Mouse (Mus musculus) MEL (cell line): ENCODE measurements around the gene Focad. TPM values are rescaled to one million over a fixed set of nuclear protein-coding genes. Genes with fewer than 3 reads are reported as not detected.

ENCODE experiments used
- DNase-seq: peaks from one replicate; pipeline ENCODE4 v3.0.0; 2011; ENCODE audit warnings: low read depth, low spot score
- H3K27ac ChIP-seq: 2 replicates; pipeline ENCODE4 v1.5.1; 2012; ENCODE audit warnings: low read depth, mild to moderate bottlenecking, control low read depth, low read length, moderate library complexity; ENCODE audit not compliant: control insufficient read depth
- H3K27me3 ChIP-seq, 2 experiments: fragments of 150-350 bp in 1 of 2; sonication (generic) in 1 of 2; 2 replicates each; pipeline ENCODE4 v1.6.1; 2012; ENCODE audit warnings: low read length in 2 of 2, mild to moderate bottlenecking in 2 of 2, improper control_type of control experiment in 1 of 2, moderate library complexity in 1 of 2; ENCODE audit not compliant: insufficient read depth in 2 of 2, control insufficient read depth in 1 of 2
- H3K36me3 ChIP-seq, 2 experiments: 2 replicates each; pipeline ENCODE4 v1.6.1; 2012 to 2014; ENCODE audit warnings: low read length in 2 of 2, improper control_type of control experiment in 1 of 2, inconsistent platforms in 1 of 2, mild to moderate bottlenecking in 1 of 2; ENCODE audit not compliant: insufficient read depth in 2 of 2, control insufficient read depth in 1 of 2
- H3K4me1 ChIP-seq, 2 experiments: fragments of 150-350 bp in 1 of 2; sonication (generic) in 1 of 2; 2 replicates each; pipeline ENCODE4 v1.6.1; 2012; ENCODE audit warnings: low read length in 2 of 2, improper control_type of control experiment in 1 of 2, mild to moderate bottlenecking in 1 of 2; ENCODE audit not compliant: insufficient read depth in 2 of 2, control insufficient read depth in 1 of 2
- H3K4me3 ChIP-seq, 2 experiments: fragments of 150-350 bp in 1 of 2; sonication (generic) in 1 of 2; 2 replicates each; pipeline ENCODE4 v1.5.1; 2012; ENCODE audit warnings: low read depth in 2 of 2, low read length in 2 of 2, mild to moderate bottlenecking in 2 of 2, moderate library complexity in 2 of 2, control low read depth in 1 of 2, improper control_type of control experiment in 1 of 2; ENCODE audit not compliant: control insufficient read depth in 1 of 2, insufficient read depth in 1 of 2
- H3K79me2 ChIP-seq: 2 replicates; pipeline ENCODE4 v1.6.1; 2012; ENCODE audit warnings: mild to moderate bottlenecking, low read length, moderate library complexity; ENCODE audit not compliant: control insufficient read depth, poor library complexity, insufficient read depth
- H3K9ac ChIP-seq: 2 replicates; pipeline ENCODE4 v1.6.1; 2012; ENCODE audit warnings: low read depth, mild to moderate bottlenecking, control low read depth, low read length, moderate library complexity; ENCODE audit not compliant: control insufficient read depth, poor library complexity, severe bottlenecking
- H3K9me3 ChIP-seq: fragments of 150-350 bp; sonication (generic); replicated peaks from 2 replicates; pipeline ENCODE4 v1.6.1; 2012; ENCODE audit warnings: mild to moderate bottlenecking, low read length, improper control_type of control experiment, moderate library complexity; ENCODE audit not compliant: insufficient read depth
- CTCF ChIP-seq, 3 experiments: IDR thresholded peaks in 2 of 3; conservative IDR thresholded peaks in 1 of 3; 2 replicates each; pipeline ENCODE4 v1.5.1; 2011 to 2012; ENCODE audit warnings: low read length in 3 of 3, low read depth in 2 of 3, mild to moderate bottlenecking in 2 of 3, improper control_type of control experiment in 1 of 3, inconsistent platforms in 1 of 3, mixed read lengths in 1 of 3, moderate library complexity in 1 of 3; ENCODE audit not compliant: control insufficient read depth in 1 of 3, insufficient read depth in 1 of 3, poor library complexity in 1 of 3, severe bottlenecking in 1 of 3
- E2F4 ChIP-seq: IDR thresholded peaks from 2 replicates; pipeline ENCODE4 v1.6.1; 2011; ENCODE audit warnings: low read depth, low read length, improper control_type of control experiment, borderline replicate concordance
- ELF1 ChIP-seq: IDR thresholded peaks from 2 replicates; pipeline ENCODE4 v1.6.1; 2014; ENCODE audit warnings: low read depth, mild to moderate bottlenecking, inconsistent platforms, low read length, improper control_type of control experiment, moderate library complexity
- EP300 ChIP-seq, 2 experiments: IDR thresholded peaks; 2 replicates each; pipeline ENCODE4 v1.6.1; 2011; ENCODE audit warnings: improper control_type of control experiment in 2 of 2, low read length in 2 of 2, low read depth in 1 of 2, mild to moderate bottlenecking in 1 of 2
- ETS1 ChIP-seq: IDR thresholded peaks from 2 replicates; pipeline ENCODE4 v1.6.1; 2012; ENCODE audit warnings: low read depth, mild to moderate bottlenecking, inconsistent platforms, low read length, improper control_type of control experiment, moderate library complexity
- GATA1 ChIP-seq: IDR thresholded peaks from 2 replicates; pipeline ENCODE4 v1.6.1; 2011; ENCODE audit warnings: low read depth, low read length, improper control_type of control experiment
- MAFK ChIP-seq: IDR thresholded peaks from 2 replicates; pipeline ENCODE4 v1.6.1; 2011; ENCODE audit warnings: low read depth, mild to moderate bottlenecking, low read length, improper control_type of control experiment, borderline replicate concordance
- MXI1 ChIP-seq: IDR thresholded peaks from 2 replicates; pipeline ENCODE4 v1.6.1; 2011; ENCODE audit warnings: mild to moderate bottlenecking, low read depth, low read length, improper control_type of control experiment
- MYB ChIP-seq: IDR thresholded peaks from 2 replicates; pipeline ENCODE4 v1.6.1; 2011; ENCODE audit warnings: mild to moderate bottlenecking, low read depth, low read length, improper control_type of control experiment
- NRF1 ChIP-seq: IDR thresholded peaks from 2 replicates; pipeline ENCODE4 v1.6.1; 2014; ENCODE audit warnings: low read depth, mild to moderate bottlenecking, inconsistent platforms, low read length, improper control_type of control experiment, moderate library complexity; ENCODE audit not compliant: poor library complexity, insufficient read depth, severe bottlenecking
- POLR2AphosphoS2 ChIP-seq: IDR thresholded peaks from 2 replicates; pipeline ENCODE4 v1.6.1; 2011; ENCODE audit warnings: low read length, improper control_type of control experiment
- POLR2AphosphoS5 ChIP-seq: IDR thresholded peaks from 2 replicates; pipeline ENCODE4 v1.6.1; 2012; ENCODE audit warnings: low read depth, borderline replicate concordance, mild to moderate bottlenecking, inconsistent platforms, low read length, moderate library complexity, mixed read lengths
- RCOR1 ChIP-seq: IDR thresholded peaks from 2 replicates; pipeline ENCODE4 v1.6.1; 2012; ENCODE audit warnings: low read depth, mild to moderate bottlenecking, inconsistent platforms, low read length, improper control_type of control experiment
- TCF12 ChIP-seq: IDR thresholded peaks from 2 replicates; pipeline ENCODE4 v1.6.1; 2014; ENCODE audit warnings: low read depth, mild to moderate bottlenecking, inconsistent platforms, low read length, improper control_type of control experiment, moderate library complexity
- UBTF ChIP-seq: IDR thresholded peaks from 2 replicates; pipeline ENCODE4 v1.6.1; 2012; ENCODE audit warnings: low read depth, mild to moderate bottlenecking, inconsistent platforms, low read length, improper control_type of control experiment, moderate library complexity, borderline replicate concordance; ENCODE audit not compliant: insufficient read depth
- USF1 ChIP-seq: IDR thresholded peaks from 2 replicates; pipeline ENCODE4 v1.6.1; 2014; ENCODE audit warnings: low read depth, mild to moderate bottlenecking, inconsistent platforms, low read length, improper control_type of control experiment, moderate library complexity
- USF2 ChIP-seq, 2 experiments: IDR thresholded peaks; 2 replicates each; pipeline ENCODE4 v1.6.1; 2011 to 2012; ENCODE audit warnings: improper control_type of control experiment in 2 of 2, low read length in 2 of 2, borderline replicate concordance in 1 of 2, inconsistent platforms in 1 of 2, low read depth in 1 of 2, mild to moderate bottlenecking in 1 of 2; ENCODE audit not compliant: insufficient read depth in 1 of 2
- polyA plus RNA-seq, 2 experiments: library from polyadenylated mRNA; stranded (reverse) in 1 of 2; unstranded in 1 of 2; fragments of >175 nt in 1 of 2; fragments of >200 nt in 1 of 2; gene quantifications; 2 replicates each; pipeline versions ENCODE4 v1.2.1 to v1.2.4; 2012; ENCODE audit warnings: low replicate concordance in 2 of 2, low read depth in 1 of 2; ENCODE audit not compliant: insufficient read length in 2 of 2, insufficient read depth in 1 of 2, missing spikeins in 1 of 2
- total RNA-seq: library from RNA; depleted of rRNA; stranded (reverse); fragments of 300-350 nt; gene quantifications from 2 replicates; pipeline ENCODE4 v1.2.3, GENCODE M21; 2012

The Focad gene
- total and polyA plus RNA-seq, 3 experiments, result 17.8 to 19.7 TPM; not detected in 1

- Histone ChIP-seq H3K4me1 (no peaks in the 10 kb centered on the region), H3K27me3 (no peaks in the 10 kb centered on the region), H3K9ac (no peak overlapping the region), H3K9me3 (no peaks in the 10 kb centered on the region), H3K4me3 (no peak overlapping the region), H3K36me3 (no peaks in the 10 kb centered on the region; a peak in 1 of 4 replicates), H3K27ac (no peak overlapping the region), H3K79me2 (no peaks in the 10 kb centered on the region)
- DNase-seq, result peak; percentile 63
- TF ChIP-seq EP300 (IDR thresholded peaks at IDR 0.05; ENCODE audit: low read depth in 1 of 2, low read length in 2 of 2), result peak in 1 of 2 experiments; percentile 48; a peak in 2 of 4 replicates
- TF ChIP-seq RCOR1, result peak; percentile 44; the same call in 1 of the 2 replicates
- no peak for TF ChIP-seq NRF1
- TF ChIP-seq POLR2AphosphoS2, result no peak
- peak; percentile 39; the same call in 1 of the 2 replicates for TF ChIP-seq ELF1
- TF ChIP-seq ETS1, result 0 out of 2 replicates have a peak, but pooled peaks have one; percentile 23
- TF ChIP-seq MAFK, result no peak
- TF ChIP-seq USF2 (IDR thresholded peaks at IDR 0.05; ENCODE audit: borderline replicate concordance in 1 of 2, insufficient read depth in 1 of 2, low read depth in 1 of 2, low read length in 2 of 2), result no peak
- TF ChIP-seq UBTF, result no peak
- TF ChIP-seq TCF12, result peak; percentile 35; the same call in 1 of the 2 replicates
- no peak for TF ChIP-seq E2F4
- peak; percentile 47; the same call in 1 of the 2 replicates for TF ChIP-seq GATA1
Measured at GRCm38 (mm10) chr4:88201047-88201446, 106.6 kb downstream of the Focad start.

GRCm38 (mm10) chr4:88208676-88209075 is 114.2 kb downstream of the Focad start:
- H3K27ac ChIP-seq, result no peak overlapping the region
- no peak for TF ChIP-seq MYB
- no peaks in the 10 kb centered on the region for H3K36me3 ChIP-seq
- H3K9ac ChIP-seq, result no peak overlapping the region
- no peak for DNase-seq
- H3K27me3 ChIP-seq, result no peaks in the 10 kb centered on the region
- H3K79me2 ChIP-seq, result no peaks in the 10 kb centered on the region
- no peaks in the 10 kb centered on the region for H3K4me1 ChIP-seq
- no peaks in the 10 kb centered on the region for H3K9me3 ChIP-seq
- no peak overlapping the region for H3K4me3 ChIP-seq

- no peaks in the 10 kb centered on the region for H3K36me3 ChIP-seq
- no peak for TF ChIP-seq USF1
- TF ChIP-seq CTCF (IDR thresholded peaks at IDR 0.05 in 2 of 3, conservative IDR thresholded peaks at IDR 0.05 in 1 of 3; ENCODE audit: control insufficient read depth in 1 of 3, insufficient read depth in 1 of 3, low read depth in 2 of 3, low read length in 3 of 3, poor library complexity in 1 of 3, severe bottlenecking in 1 of 3), result no peak
- TF ChIP-seq GATA1, result no peak
- no peak for TF ChIP-seq MXI1
- no peak for TF ChIP-seq POLR2AphosphoS5
Measured at GRCm38 (mm10) chr4:88209351-88209814, 115.0 kb downstream of the Focad start.

More at GRCm38 (mm10) chr4:88209351-88209814, 115.0 kb downstream of the Focad start:
- no peak for DNase-seq
- Histone ChIP-seq H3K9me3 (no peaks in the 10 kb centered on the region), H3K27me3 (no peaks in the 10 kb centered on the region), H3K4me3 (no peak overlapping the region), H3K79me2 (no peaks in the 10 kb centered on the region), H3K9ac (no peak overlapping the region), H3K4me1 (no peaks in the 10 kb centered on the region), H3K27ac (no peak overlapping the region)
